Mouse (Mus musculus) thymus, postnatal 14 days (tissue): ENCODE results near the gene Coa7.

ENCODE experiments used
- DNase-seq: peaks from one replicate; pipeline ENCODE4 v3.0.0; 2021

Coa7 gene

GRCm38 (mm10) chr4:108386087-108386486 lies 58.1 kb downstream of the Coa7 start:
- no peak for DNase-seq

- no peak for DNase-seq
Observed at GRCm38 (mm10) chr4:108387106-108387505, 59.2 kb downstream of the Coa7 start.

- peak; percentile 7 for DNase-seq
Observed at GRCm38 (mm10) chr4:108387681-108388253, 59.8 kb downstream of the Coa7 start.

- DNase-seq, result no peak
Observed at GRCm38 (mm10) chr4:108388741-108389140, 60.8 kb downstream of the Coa7 start.

GRCm38 (mm10) chr4:108391124-108391523 lies 63.2 kb downstream of the Coa7 start:
- DNase-seq, result no peak
